Comparison of ENCODE assay signal across 8 mouse cellular contexts in the genomic region with DNA sequence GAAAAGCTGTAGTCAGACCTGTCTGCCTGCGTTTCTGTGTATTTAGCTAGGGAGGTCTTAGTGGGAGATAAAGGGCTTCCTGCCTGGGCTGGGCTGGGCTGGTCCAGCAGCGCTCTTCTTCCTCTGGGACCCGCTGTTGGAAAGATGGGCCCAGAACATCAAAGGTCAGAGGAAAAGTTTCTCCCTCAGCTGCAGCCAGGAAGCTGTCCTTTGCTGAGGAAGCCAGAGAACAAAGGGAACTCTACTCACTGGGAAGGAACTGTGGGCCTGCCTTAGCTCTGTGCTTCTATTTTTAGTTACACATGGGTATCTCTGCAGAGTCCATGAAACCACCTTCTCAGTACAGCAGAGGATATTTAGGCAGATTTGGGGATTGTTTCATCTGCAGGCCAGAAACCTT.
A peak's percentile ranks its signal among the peaks of the same experiment; 100 is the strongest.
DNase-seq lines count a peak whose midpoint lies in the region; ATAC-seq lines count a peak whose summit lies in the region.

No protein-coding gene starts in this region.

- 0 out of 2 replicates have a peak overlapping the region, but pooled peaks have one; percentile 5 for H3K27ac ChIP-seq in forebrain, embryonic 12.5 days
- H3K27ac ChIP-seq in forebrain, embryonic 16.5 days (ENCODE audit: low read length): no peak overlapping the region
- H3K27ac ChIP-seq in embryonic facial prominence, embryonic 11.5 days (replicated peaks; ENCODE audit: low read depth, low read length): no peak overlapping the region
- H3K27ac ChIP-seq in hindbrain, embryonic 16.5 days (ENCODE audit: low read depth, low read length): 0 out of 2 replicates have a peak overlapping the region, but pooled peaks have one; percentile 12

- H3K27me3 ChIP-seq in forebrain, embryonic 12.5 days: no peaks in the 10 kb centered on the region
- H3K27me3 ChIP-seq in forebrain, embryonic 16.5 days (replicated peaks; ENCODE audit: control insufficient read depth, insufficient read depth, low read length): no peaks in the 10 kb centered on the region
- no peaks in the 10 kb centered on the region for H3K27me3 ChIP-seq in embryonic facial prominence, embryonic 11.5 days (ENCODE audit: control insufficient read depth, insufficient read depth, low read length)
- no peaks in the 10 kb centered on the region for H3K27me3 ChIP-seq in hindbrain, embryonic 16.5 days (replicated peaks; ENCODE audit: control insufficient read depth, insufficient read depth, low read length)

- H3K4me2 ChIP-seq in forebrain, embryonic 12.5 days: no peak overlapping the region
- no peak overlapping the region for H3K4me2 ChIP-seq in forebrain, embryonic 16.5 days (ENCODE audit: low read length)
- no peak overlapping the region for H3K4me2 ChIP-seq in embryonic facial prominence, embryonic 11.5 days (ENCODE audit: low read depth, low read length)
- no peak overlapping the region for H3K4me2 ChIP-seq in hindbrain, embryonic 16.5 days (ENCODE audit: low read length)

- ATAC-seq in forebrain, embryonic 12.5 days (ENCODE audit: low FRiP score): no peak
- ATAC-seq in forebrain, embryonic 16.5 days: no peak
- ATAC-seq in embryonic facial prominence, embryonic 11.5 days (replicated peaks; ENCODE audit: insufficient number of reproducible peaks, low FRiP score, low TSS enrichment, low read depth): no peak
- peak; percentile 50; the same call in 1 of the 2 replicates for ATAC-seq in hindbrain, embryonic 16.5 days

- no peaks in the 10 kb centered on the region for H3K9me3 ChIP-seq in forebrain, embryonic 12.5 days
- H3K9me3 ChIP-seq in forebrain, embryonic 16.5 days (ENCODE audit: control insufficient read depth, low read length): no peaks in the 10 kb centered on the region
- no peaks in the 10 kb centered on the region for H3K9me3 ChIP-seq in embryonic facial prominence, embryonic 11.5 days (replicated peaks; ENCODE audit: control insufficient read depth, low read length)
- no peaks in the 10 kb centered on the region for H3K9me3 ChIP-seq in hindbrain, embryonic 16.5 days (ENCODE audit: control insufficient read depth, low read length)

- peak; percentile 12 for DNase-seq in embryonic facial prominence, embryonic 11.5 days (ENCODE audit: low spot score)
- DNase-seq in lung, postnatal 25 days (ENCODE audit: low spot score): peak; percentile 62
- no peak for DNase-seq in spleen, postnatal 36 days (ENCODE audit: low spot score in 2 of 2)
- DNase-seq in right cerebral cortex, postnatal 14 days: no peak
- no peak for DNase-seq in cerebellum, postnatal 4 days (ENCODE audit: low spot score in 2 of 2)

- WGBS in forebrain, embryonic 12.5 days: 69% methylated on average over 3 of the region's 3 CpGs
- 77% methylated on average over 3 of the region's 3 CpGs for WGBS in forebrain, embryonic 16.5 days
- WGBS in embryonic facial prominence, embryonic 11.5 days: 49% methylated on average over 3 of the region's 3 CpGs
- WGBS in hindbrain, embryonic 16.5 days: 50% methylated on average over 3 of the region's 3 CpGs

- H3K4me1 ChIP-seq in forebrain, embryonic 12.5 days: no peaks in the 10 kb centered on the region
- H3K4me1 ChIP-seq in forebrain, embryonic 16.5 days (replicated peaks; ENCODE audit: control insufficient read depth, insufficient read depth, low read length): no peaks in the 10 kb centered on the region
- H3K4me1 ChIP-seq in embryonic facial prominence, embryonic 11.5 days (ENCODE audit: control insufficient read depth, insufficient read depth, low read length): no peaks in the 10 kb centered on the region
- H3K4me1 ChIP-seq in hindbrain, embryonic 16.5 days (ENCODE audit: control insufficient read depth, insufficient read depth, low read depth, low read length): no peaks in the 10 kb centered on the region

- H3K9ac ChIP-seq in forebrain, embryonic 12.5 days: no peak overlapping the region
- H3K9ac ChIP-seq in forebrain, embryonic 16.5 days (replicated peaks; ENCODE audit: low read depth, low read length): no peak overlapping the region
- H3K9ac ChIP-seq in embryonic facial prominence, embryonic 11.5 days (replicated peaks; ENCODE audit: low read length): no peak overlapping the region
- no peak overlapping the region; the same call in 1 of the 2 replicates for H3K9ac ChIP-seq in hindbrain, embryonic 16.5 days (ENCODE audit: low read depth, low read length)

- H3K36me3 ChIP-seq in forebrain, embryonic 12.5 days (replicated peaks): no peaks in the 10 kb centered on the region
- no peaks in the 10 kb centered on the region for H3K36me3 ChIP-seq in forebrain, embryonic 16.5 days (ENCODE audit: control insufficient read depth, insufficient read depth)
- no peaks in the 10 kb centered on the region for H3K36me3 ChIP-seq in embryonic facial prominence, embryonic 11.5 days (replicated peaks; ENCODE audit: control insufficient read depth, insufficient read depth, low read depth, low read length)
- no peaks in the 10 kb centered on the region for H3K36me3 ChIP-seq in hindbrain, embryonic 16.5 days (ENCODE audit: control insufficient read depth, insufficient read depth, low read length)

- H3K4me3 ChIP-seq in forebrain, embryonic 12.5 days (replicated peaks): no peak overlapping the region
- H3K4me3 ChIP-seq in forebrain, embryonic 16.5 days (replicated peaks; ENCODE audit: low read length): no peak overlapping the region
- H3K4me3 ChIP-seq in embryonic facial prominence, embryonic 11.5 days (ENCODE audit: low read depth, low read length): no peak overlapping the region
- no peak overlapping the region for H3K4me3 ChIP-seq in hindbrain, embryonic 16.5 days (ENCODE audit: low read length)

Comparison
In these comparisons a context has a peak if more than half of its experiments do, and no peak if none do; other contexts are left out.
1. H3K27ac ChIP-seq: peak in forebrain, embryonic 12.5 days (single experiment) and hindbrain, embryonic 16.5 days (single experiment); none in forebrain, embryonic 16.5 days (single experiment) and embryonic facial prominence, embryonic 11.5 days (single experiment).
2. DNase-seq: peak in embryonic facial prominence, embryonic 11.5 days (single experiment) and lung, postnatal 25 days (single experiment); none in spleen, postnatal 36 days (0 of 2), right cerebral cortex, postnatal 14 days (single experiment) and cerebellum, postnatal 4 days (0 of 2).